Mouse (Mus musculus): ENCODE results near the gene Sdhaf1.

Gene Sdhaf1

GRCm38 (mm10) chr7:30323795-30324194 lies at the start of gene Sdhaf1:
Gene Sdhaf1, minus strand, starts transcription at chr7:30323895.
- DNase-seq (ENCODE audit: low read depth, low spot score): no peak

- no peak for DNase-seq (ENCODE audit: low read depth, low spot score)
Observed at GRCm38 (mm10) chr7:30367466-30367865, 43.8 kb upstream of the Sdhaf1 start.

- no peak for DNase-seq (ENCODE audit: low read depth, low spot score)
Observed at GRCm38 (mm10) chr7:30363344-30363738, 39.6 kb upstream of the Sdhaf1 start.

GRCm38 (mm10) chr7:30362652-30363343 lies 39.1 kb upstream of the Sdhaf1 start, which contains the start of gene Lrfn3:
Gene Lrfn3, minus strand, starts transcription at chr7:30362772.
- no peak for DNase-seq (ENCODE audit: low read depth, low spot score)

DNA sequence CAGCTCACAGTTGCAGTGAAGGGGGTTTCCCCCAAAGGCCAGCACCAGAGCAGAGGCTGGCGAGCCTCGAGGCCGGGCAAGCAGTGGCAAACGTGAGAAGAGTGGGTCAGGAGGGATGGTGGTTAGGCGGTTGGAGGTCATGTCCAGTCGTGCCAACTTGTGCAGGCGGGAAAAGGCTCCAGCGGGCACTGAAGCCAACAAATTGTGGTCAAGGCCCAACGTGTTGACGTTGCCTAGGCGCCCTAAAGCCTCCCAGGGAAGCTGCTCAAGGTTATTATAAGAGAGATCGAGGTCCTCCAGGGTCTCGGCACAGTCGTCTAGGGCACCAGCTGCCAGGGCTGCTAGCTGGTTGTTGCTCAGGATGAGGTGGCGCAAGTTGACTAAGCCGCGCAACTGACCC lies 36.3 kb upstream of the Sdhaf1 start:
- no peak for DNase-seq (ENCODE audit: low read depth, low spot score)

DNA sequence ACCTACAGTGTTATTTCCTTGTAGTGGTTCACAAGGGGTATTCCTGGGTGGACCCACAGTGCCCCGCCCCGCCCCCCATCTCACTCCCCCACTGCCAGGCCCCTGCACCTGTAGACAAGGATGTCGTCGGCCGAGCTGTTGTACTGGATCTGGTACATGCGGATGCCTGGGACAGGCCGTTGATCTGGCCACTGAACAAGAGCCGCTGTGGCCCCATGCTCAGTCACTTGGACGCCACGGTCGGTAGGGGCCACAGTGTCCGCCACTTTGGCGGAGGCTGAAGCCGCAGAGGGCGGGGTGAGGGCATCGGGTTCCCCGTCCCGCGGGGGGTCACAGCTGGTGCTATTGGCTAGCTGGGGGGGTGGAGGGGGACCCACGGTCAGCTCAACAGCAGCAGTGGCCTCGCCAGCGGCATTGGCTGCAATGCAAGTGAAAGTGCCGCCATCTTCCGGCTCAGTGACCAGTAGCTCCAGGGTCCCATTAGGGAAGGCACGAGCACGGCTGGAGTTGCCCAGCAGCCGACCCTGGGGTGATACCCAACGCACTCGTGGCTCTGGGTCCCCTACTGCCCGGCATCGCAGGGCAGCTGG lies 35.7 kb upstream of the Sdhaf1 start:
- DNase-seq (ENCODE audit: low read depth, low spot score): no peak

DNA sequence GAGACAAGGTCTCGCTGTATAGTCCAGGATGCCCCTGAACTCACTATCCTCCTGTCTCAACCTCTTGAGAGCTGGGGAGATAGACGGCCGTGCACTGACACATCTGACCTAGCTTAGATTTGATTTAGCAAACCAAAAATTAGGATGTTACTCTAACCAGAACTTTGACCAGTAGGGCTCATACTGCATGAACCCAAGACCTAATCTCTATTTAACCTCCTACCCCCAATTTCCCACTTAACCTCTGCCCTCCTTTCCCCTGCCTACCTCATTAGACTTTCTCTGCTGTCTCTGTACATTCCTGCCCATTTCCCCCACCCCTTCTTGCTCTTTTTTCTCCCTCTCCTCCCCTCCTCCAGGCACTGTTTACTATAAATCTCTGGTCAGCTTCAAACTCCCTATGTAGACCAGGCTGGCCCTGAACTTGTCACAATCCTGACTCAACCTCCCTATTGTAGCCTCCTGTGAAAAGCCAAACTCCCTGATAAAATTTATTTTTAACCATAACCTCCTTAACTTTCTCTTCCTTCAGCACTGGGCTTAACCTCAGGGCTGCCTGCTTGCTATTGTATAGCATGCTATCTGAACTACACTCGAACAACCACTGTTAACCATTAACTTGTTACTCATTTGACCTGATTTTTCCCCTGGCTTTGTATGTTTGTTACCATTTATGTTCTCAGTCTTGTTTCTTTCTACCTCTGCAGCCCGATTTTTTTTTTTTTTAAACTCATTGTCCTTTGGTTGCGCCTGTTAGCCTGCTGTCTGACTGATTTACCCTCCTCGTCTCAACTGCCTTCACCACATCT lies 34.9 kb upstream of the Sdhaf1 start:
- DNase-seq (ENCODE audit: low read depth, low spot score): no peak

DNA sequence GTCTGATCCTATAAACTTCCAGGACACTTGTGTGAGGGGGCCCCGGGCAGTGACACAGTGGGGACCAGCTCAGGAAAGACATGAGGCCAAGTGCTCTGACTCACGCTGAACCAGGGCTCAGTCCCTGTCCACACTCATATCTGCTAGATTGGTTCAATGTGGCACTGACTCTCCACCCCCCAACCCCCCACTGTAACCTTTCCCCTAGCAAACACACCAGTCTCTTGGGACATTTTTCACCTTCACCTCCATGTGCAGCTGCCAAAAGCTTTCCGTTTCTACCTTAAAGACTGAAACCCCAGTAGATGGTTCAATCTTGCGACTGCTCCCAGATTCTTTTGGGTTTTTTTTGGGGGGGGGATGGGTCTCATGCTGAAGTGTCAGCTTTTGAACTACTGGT lies 30.4 kb upstream of the Sdhaf1 start:
- DNase-seq (ENCODE audit: low read depth, low spot score): no peak

DNA sequence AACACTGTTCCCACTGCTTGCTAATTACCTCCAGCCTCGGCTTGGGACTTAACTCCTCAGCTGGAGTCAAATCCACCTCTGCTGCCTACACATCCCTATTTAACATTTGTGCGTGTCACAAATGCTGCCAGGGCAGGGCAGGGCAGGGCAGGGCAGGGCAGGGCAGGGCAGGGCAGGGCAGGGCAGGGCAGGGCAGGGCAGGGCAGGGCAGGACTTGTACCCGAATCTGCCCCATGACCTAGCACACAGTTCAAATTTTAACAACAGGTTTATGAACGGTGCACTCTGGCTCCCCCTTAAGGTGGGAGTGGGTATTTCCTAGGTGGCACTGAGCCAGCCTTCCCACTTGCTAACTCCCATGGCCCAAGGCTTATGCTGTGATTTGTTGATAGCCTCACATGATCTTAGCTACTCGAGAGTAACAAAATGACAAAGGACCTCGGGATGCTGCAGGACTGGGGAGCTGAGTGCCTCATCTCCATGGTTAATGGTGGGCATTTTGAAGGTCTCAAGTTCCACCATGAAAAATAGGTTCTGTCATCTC lies 29.7 kb upstream of the Sdhaf1 start:
- DNase-seq (ENCODE audit: low read depth, low spot score): peak; percentile 21

GRCm38 (mm10) chr7:30347828-30348227 lies 24.1 kb upstream of the Sdhaf1 start:
- no peak for DNase-seq (ENCODE audit: low read depth, low spot score)

GRCm38 (mm10) chr7:30346635-30347379 lies 23.1 kb upstream of the Sdhaf1 start:
- no peak for DNase-seq (ENCODE audit: low read depth, low spot score)

DNA sequence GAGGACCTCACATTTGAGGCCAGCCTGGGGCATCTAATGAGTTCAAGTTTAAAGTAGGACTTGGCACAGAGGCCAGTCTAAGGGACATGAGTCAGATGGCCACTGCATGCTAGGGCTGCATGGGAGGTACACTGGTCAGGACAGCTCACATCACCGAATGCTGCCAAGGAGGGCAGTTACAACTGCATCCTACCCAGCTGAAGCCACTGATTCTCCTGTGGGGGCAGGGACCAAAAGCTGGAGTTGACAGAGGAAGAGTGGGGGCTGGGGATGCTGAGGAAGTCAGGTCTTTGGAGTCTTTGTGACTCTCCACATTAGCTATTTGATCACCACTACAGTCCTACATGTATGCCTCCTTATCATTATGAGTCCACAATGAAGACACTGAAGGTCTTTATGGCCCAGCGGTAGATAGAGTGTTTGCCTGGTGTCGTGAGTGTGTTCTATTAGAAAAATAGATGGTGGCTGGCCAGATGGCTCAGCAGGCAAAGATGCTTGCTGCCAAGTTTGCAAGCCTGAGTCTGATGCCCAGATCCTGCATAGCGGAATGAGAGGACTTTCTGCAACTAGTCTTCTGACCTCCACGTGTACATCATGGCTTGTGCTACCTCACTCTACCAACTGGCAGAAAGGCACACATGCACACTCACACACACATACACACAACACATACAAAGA lies 15.9 kb upstream of the Sdhaf1 start:
- DNase-seq (ENCODE audit: low read depth, low spot score): no peak

GRCm38 (mm10) chr7:30336384-30336783 lies 12.7 kb upstream of the Sdhaf1 start:
- peak; percentile 38 for DNase-seq (ENCODE audit: low read depth, low spot score)

DNA sequence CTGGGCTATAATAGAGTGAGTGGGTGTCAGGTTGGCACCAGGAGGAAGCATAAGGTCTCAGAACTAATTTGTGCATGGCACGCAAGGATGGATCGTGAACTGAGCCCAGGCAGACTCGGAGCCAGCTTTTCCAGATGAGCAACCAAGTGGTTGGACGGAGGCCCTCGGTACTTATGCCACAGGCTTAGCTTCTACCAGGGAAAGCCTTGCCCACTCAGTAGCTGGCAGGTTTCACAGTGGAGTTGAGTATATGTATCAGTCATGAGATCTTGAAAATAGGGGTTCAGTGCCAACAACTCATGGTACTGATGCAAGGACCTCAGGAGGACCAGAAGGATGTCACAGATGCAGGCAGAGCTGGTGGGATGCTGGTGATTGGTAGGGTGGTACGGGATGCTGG lies 12.0 kb upstream of the Sdhaf1 start:
- DNase-seq (ENCODE audit: low read depth, low spot score): no peak

DNA sequence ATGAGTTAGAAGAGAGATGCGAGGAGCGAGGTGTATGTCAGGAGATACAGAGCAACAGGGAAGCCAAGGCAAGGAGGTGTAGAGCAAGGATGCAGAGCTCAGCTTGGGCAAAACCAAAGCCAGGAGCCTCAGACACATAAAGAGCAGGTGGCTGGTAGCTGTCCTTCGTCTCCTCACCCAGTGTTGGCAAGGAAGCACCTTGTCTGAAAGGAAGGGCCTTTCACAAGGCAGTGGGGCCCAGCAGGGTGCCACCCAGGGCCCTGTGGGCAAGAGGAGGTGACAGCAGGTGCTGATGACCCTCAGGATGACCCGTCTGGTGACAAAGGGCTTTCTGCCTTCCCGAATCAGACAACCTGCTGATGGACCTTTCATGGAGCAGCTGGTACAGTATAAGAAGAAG lies 10.9 kb upstream of the Sdhaf1 start:
- no peak for DNase-seq (ENCODE audit: low read depth, low spot score)

- no peak for DNase-seq (ENCODE audit: low read depth, low spot score)
Observed at GRCm38 (mm10) chr7:30333436-30333835, 9.7 kb upstream of the Sdhaf1 start.

DNA sequence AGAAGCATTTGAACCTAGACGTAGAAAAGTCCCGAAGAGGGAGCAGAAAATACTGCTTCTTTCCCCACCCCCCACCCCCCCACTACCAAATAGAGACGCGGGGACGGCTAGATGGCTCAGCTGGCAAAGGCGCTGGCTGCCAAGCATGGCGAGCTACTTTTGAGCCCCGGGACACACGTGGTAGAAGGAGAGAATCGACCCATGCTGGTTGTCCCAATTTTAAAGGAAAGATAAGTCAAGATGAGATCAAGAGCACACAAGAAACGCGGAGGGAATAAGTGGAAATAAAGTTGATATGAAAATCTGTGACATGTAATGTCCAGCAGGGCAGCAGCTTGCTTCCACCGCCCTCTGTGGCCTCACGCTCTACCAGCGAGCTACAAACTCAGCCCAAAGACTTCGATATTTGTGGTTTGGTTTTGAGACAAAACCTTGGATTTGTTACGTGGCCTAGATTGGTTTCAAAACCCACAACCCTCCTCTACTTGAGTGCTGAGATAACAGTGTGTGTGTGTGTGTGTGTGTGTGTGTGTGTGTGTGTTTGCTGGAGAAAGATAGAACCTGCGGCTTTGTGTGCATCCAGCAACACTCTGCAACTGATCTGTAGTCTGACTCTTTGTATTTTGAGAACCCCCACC lies 9.0 kb upstream of the Sdhaf1 start:
- no peak for DNase-seq (ENCODE audit: low read depth, low spot score)

- DNase-seq (ENCODE audit: low read depth, low spot score): peak; percentile 20
Observed at GRCm38 (mm10) chr7:30331887-30332286, 8.2 kb upstream of the Sdhaf1 start.

GRCm38 (mm10) chr7:30328379-30328778 lies 4.7 kb upstream of the Sdhaf1 start:
- no peak for DNase-seq (ENCODE audit: low read depth, low spot score)

DNA sequence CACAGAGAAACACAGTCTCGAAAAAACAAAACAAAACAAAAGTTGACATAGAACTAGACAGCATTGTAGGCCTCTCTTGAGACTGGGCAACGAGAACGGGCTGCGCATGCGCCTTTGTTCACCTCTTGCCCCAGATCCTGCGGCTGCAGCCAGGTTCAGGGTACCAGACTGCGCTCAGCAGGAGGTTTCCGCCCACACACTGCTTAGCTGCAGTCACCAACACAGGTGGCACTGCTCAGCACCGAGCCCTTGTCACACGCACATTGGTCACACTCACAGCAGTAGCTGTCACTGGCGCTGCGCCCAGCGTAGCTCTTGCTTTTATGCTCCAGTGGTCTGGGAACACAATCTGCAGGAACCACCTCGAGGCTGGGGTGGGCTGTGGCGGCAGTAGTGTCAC lies 3.4 kb upstream of the Sdhaf1 start:
- DNase-seq (ENCODE audit: low read depth, low spot score): no peak

DNA sequence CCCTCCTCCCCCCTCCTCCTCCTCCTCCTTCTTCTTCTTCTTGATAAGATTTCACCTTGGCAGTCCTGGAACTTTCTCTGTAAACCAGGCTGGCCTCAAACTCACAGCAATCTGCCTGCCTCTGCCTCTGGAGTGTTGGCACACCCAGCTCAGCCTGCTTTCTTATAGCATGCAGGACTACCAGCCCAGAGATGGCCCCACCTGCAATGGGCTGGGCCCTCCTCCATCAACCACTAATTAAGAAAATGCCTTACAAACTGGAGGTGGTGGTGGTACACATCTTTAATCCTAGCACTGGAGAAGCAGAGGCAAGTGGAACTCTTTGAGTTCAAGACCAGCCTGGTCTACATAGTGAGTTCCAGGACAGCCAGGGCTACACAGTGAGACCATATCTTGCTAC lies 2.7 kb upstream of the Sdhaf1 start:
- no peak for DNase-seq (ENCODE audit: low read depth, low spot score)

All from c-Kit-negative CD71-positive TER-119-positive erythroid progenitor cells, embryonic 14.5 days (primary cell).